24 mouse cellular contexts compared by ENCODE assay signal in genomic region chr3:133218501-133218900, GRCm38 (mm10). TPM values are rescaled to one million over a fixed set of nuclear protein-coding genes. Genes with fewer than 3 reads are reported as not detected.
DNase-seq lines count a peak whose midpoint lies in the region; ATAC-seq and TF ChIP-seq lines count a peak whose summit lies in the region.
"Had no signal": no experiment of that assay in that cellular context is flagged by ENCODE, and none has a peak within 500 bp of the region (broad histone marks: within the 10 kb centered on the region; RNA-seq: fewer than 3 reads in every experiment).

No protein-coding gene starts in this region.

- peak; percentile 49; the same call in 1 of the 2 replicates for ATAC-seq in forebrain, embryonic 15.5 days (replicated peaks)
- ATAC-seq in midbrain, embryonic 15.5 days (replicated peaks): 0 out of 2 replicates have a peak, but pooled peaks have one; percentile 62
- no peak for ATAC-seq in midbrain, postnatal 0 days (ENCODE audit: low FRiP score)
- peak; percentile 48; the same call in 1 of the 2 replicates for ATAC-seq in hindbrain, embryonic 16.5 days

- TF ChIP-seq CTCF in midbrain, postnatal 0 days (IDR thresholded peaks at IDR 0.05): no peak

- DNase-seq in forebrain, embryonic 10.5 days (ENCODE audit: extremely low spot score, low spot score): no peak
- DNase-seq in midbrain, postnatal 0 days (ENCODE audit: low spot score): no peak
- no peak for DNase-seq in right cerebral cortex, postnatal 14 days
- DNase-seq: adrenal gland, adult 8-10 months; adrenal gland, postnatal 36 days; cerebellum, adult 11 months; cerebellum, adult 8-10 months; cerebellum, postnatal 14 days; embryo, embryonic 11 days; gastrocnemius, postnatal 10 days; heart, adult 18-20 months; heart, postnatal 14 days; kidney, adult 11 months; kidney, adult 9 months had no signal

- no peak overlapping the region for H3K4me3 ChIP-seq in forebrain, embryonic 15.5 days
- H3K4me3 ChIP-seq in forebrain, embryonic 10.5 days: no peak overlapping the region
- H3K4me3 ChIP-seq in midbrain, embryonic 15.5 days: no peak overlapping the region
- no peak overlapping the region for H3K4me3 ChIP-seq in midbrain, postnatal 0 days (ENCODE audit: low read depth, low read length)
- H3K4me3 ChIP-seq in hindbrain, embryonic 16.5 days (ENCODE audit: low read length): no peak overlapping the region
- H3K4me3 ChIP-seq: embryonic facial prominence, embryonic 12.5 days; heart, embryonic 15.5 days had no signal

- H3K9me3 ChIP-seq in forebrain, embryonic 15.5 days: no peaks in the 10 kb centered on the region
- no peaks in the 10 kb centered on the region for H3K9me3 ChIP-seq in forebrain, embryonic 10.5 days
- no peaks in the 10 kb centered on the region for H3K9me3 ChIP-seq in midbrain, embryonic 15.5 days
- H3K9me3 ChIP-seq in midbrain, postnatal 0 days (ENCODE audit: low read length): no peaks in the 10 kb centered on the region
- no peaks in the 10 kb centered on the region for H3K9me3 ChIP-seq in hindbrain, embryonic 16.5 days (ENCODE audit: control insufficient read depth, low read length)
- H3K9me3 ChIP-seq: embryonic facial prominence, embryonic 12.5 days; heart, embryonic 15.5 days had no signal

- no peak overlapping the region for H3K4me2 ChIP-seq in forebrain, embryonic 15.5 days (replicated peaks)
- H3K4me2 ChIP-seq in midbrain, embryonic 15.5 days: no peak overlapping the region
- no peak overlapping the region for H3K4me2 ChIP-seq in midbrain, postnatal 0 days (ENCODE audit: low read depth, low read length, poor library complexity, severe bottlenecking)
- no peak overlapping the region for H3K4me2 ChIP-seq in hindbrain, embryonic 16.5 days (ENCODE audit: low read length)
- H3K4me2 ChIP-seq: embryonic facial prominence, embryonic 12.5 days; heart, embryonic 11.5 days; heart, embryonic 15.5 days had no signal

- no peaks in the 10 kb centered on the region for H3K36me3 ChIP-seq in forebrain, embryonic 15.5 days
- no peaks in the 10 kb centered on the region for H3K36me3 ChIP-seq in forebrain, embryonic 10.5 days (replicated peaks)
- no peaks in the 10 kb centered on the region for H3K36me3 ChIP-seq in midbrain, embryonic 15.5 days (replicated peaks)
- no peaks in the 10 kb centered on the region for H3K36me3 ChIP-seq in midbrain, postnatal 0 days (ENCODE audit: insufficient read depth, low read length)
- no peaks in the 10 kb centered on the region for H3K36me3 ChIP-seq in hindbrain, embryonic 16.5 days (ENCODE audit: control insufficient read depth, insufficient read depth, low read length)
- H3K36me3 ChIP-seq: embryonic facial prominence, embryonic 12.5 days; heart, embryonic 15.5 days had no signal

- whole genome bisulfite sequencing in forebrain, embryonic 15.5 days: 61% methylated on average over 7 of the region's 7 CpGs
- WGBS in forebrain, embryonic 10.5 days: 88% methylated on average over 7 of the region's 7 CpGs
- WGBS in midbrain, embryonic 15.5 days: 66% methylated on average over 7 of the region's 7 CpGs
- 57% methylated on average over 7 of the region's 7 CpGs for WGBS in midbrain, postnatal 0 days
- WGBS in hindbrain, embryonic 16.5 days: 54% methylated on average over 7 of the region's 7 CpGs

- H3K9ac ChIP-seq in forebrain, embryonic 15.5 days (replicated peaks): no peak overlapping the region
- H3K9ac ChIP-seq in midbrain, embryonic 15.5 days: no peak overlapping the region
- no peak overlapping the region for H3K9ac ChIP-seq in midbrain, postnatal 0 days (replicated peaks; ENCODE audit: low read length, poor library complexity, severe bottlenecking)
- H3K9ac ChIP-seq in hindbrain, embryonic 16.5 days (ENCODE audit: low read depth, low read length): no peak overlapping the region
- H3K9ac ChIP-seq: embryonic facial prominence, embryonic 12.5 days; heart, embryonic 15.5 days had no signal

- no peak overlapping the region for H3K27ac ChIP-seq in forebrain, embryonic 15.5 days (replicated peaks)
- no peak overlapping the region for H3K27ac ChIP-seq in forebrain, embryonic 10.5 days
- H3K27ac ChIP-seq in midbrain, embryonic 15.5 days: no peak overlapping the region
- H3K27ac ChIP-seq in midbrain, postnatal 0 days (ENCODE audit: low read depth, low read length): no peak overlapping the region
- H3K27ac ChIP-seq in hindbrain, embryonic 16.5 days (ENCODE audit: low read depth, low read length): no peak overlapping the region
- H3K27ac ChIP-seq: embryonic facial prominence, embryonic 12.5 days; heart, embryonic 15.5 days had no signal

- no peaks in the 10 kb centered on the region for H3K4me1 ChIP-seq in forebrain, embryonic 15.5 days
- no peaks in the 10 kb centered on the region for H3K4me1 ChIP-seq in forebrain, embryonic 10.5 days
- no peaks in the 10 kb centered on the region for H3K4me1 ChIP-seq in midbrain, embryonic 15.5 days
- H3K4me1 ChIP-seq in midbrain, postnatal 0 days (ENCODE audit: insufficient read depth, low read length): no peaks in the 10 kb centered on the region
- no peaks in the 10 kb centered on the region for H3K4me1 ChIP-seq in hindbrain, embryonic 16.5 days (ENCODE audit: control insufficient read depth, insufficient read depth, low read depth, low read length)
- H3K4me1 ChIP-seq: embryonic facial prominence, embryonic 12.5 days; heart, embryonic 15.5 days had no signal

- H3K27me3 ChIP-seq in forebrain, embryonic 15.5 days: no peaks in the 10 kb centered on the region
- no peaks in the 10 kb centered on the region for H3K27me3 ChIP-seq in forebrain, embryonic 10.5 days (ENCODE audit: poor library complexity, severe bottlenecking)
- no peaks in the 10 kb centered on the region for H3K27me3 ChIP-seq in midbrain, embryonic 15.5 days (replicated peaks)
- no peaks in the 10 kb centered on the region for H3K27me3 ChIP-seq in midbrain, postnatal 0 days (ENCODE audit: insufficient read depth, low read length)
- H3K27me3 ChIP-seq in hindbrain, embryonic 16.5 days (replicated peaks; ENCODE audit: control insufficient read depth, insufficient read depth, low read length): no peaks in the 10 kb centered on the region
- H3K27me3 ChIP-seq: embryonic facial prominence, embryonic 12.5 days; heart, embryonic 15.5 days had no signal

RNA-seq across cellular contexts. Expression of gene Arhgef38, which starts 16.2 kb away (rescaled TPM):
- not detected in 2 replicates for polyA plus RNA-seq in forebrain, embryonic 15.5 days (2015; fragmentation: Nextera tagmentation; extraction: Ambion mirVana)
- polyA plus RNA-seq in forebrain, embryonic 10.5 days (2016; fragmentation: Nextera tagmentation; extraction: Ambion mirVana): 0.02 and 0.10 TPM in 2 replicates
- 0.03 and 0.09 TPM in 2 replicates for polyA plus RNA-seq in midbrain, embryonic 15.5 days (2015; fragmentation: Nextera tagmentation; extraction: Ambion mirVana)
- total RNA-seq in midbrain, postnatal 0 days (2014; rRNA removed): 0.22 TPM in 1 of 2 replicates, not detected in the other
- 0.06 and 0.20 TPM in 2 replicates for polyA plus RNA-seq in midbrain, postnatal 0 days (2015; fragmentation: Nextera tagmentation; extraction: Ambion mirVana)
- polyA plus RNA-seq in hindbrain, embryonic 16.5 days (2015; fragmentation: Nextera tagmentation; extraction: Ambion mirVana): 0.04 TPM in 2 replicates
- total RNA-seq: adrenal gland, adult 8-10 months; adrenal gland, postnatal 36 days; common myeloid progenitor, adult 5-6 weeks; gastrocnemius, postnatal 10 days; gastrocnemius, postnatal 4 days; hematopoietic stem cell, adult 5-6 weeks had no signal
- polyA plus RNA-seq: frontal cortex, adult 2 months; heart, embryonic 11.5 days had no signal
